Mouse (Mus musculus): ENCODE data around the gene Arhgef12.

Gene Arhgef12

DNA sequence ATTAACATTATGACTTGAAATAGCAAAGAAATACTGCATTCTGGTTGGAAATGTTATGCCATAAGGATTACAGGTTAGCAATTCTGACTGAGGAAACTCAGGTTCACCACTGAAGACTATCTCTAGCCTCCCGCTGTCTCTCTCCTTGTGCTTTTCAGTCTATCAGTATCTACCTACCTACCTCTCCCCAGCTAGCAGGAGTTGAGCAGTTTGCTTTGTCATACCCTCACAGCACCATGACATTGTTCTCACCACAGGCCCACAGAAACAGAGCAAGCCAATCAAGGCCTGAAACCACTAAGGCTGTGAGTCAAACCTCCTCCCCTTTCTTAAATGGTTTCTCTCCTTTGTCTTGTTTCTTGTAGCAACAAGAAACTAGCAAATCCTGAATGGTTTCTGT lies 32.4 kb downstream of the Arhgef12 start:
- DNase-seq (ENCODE audit: low spot score), result no peak

DNA sequence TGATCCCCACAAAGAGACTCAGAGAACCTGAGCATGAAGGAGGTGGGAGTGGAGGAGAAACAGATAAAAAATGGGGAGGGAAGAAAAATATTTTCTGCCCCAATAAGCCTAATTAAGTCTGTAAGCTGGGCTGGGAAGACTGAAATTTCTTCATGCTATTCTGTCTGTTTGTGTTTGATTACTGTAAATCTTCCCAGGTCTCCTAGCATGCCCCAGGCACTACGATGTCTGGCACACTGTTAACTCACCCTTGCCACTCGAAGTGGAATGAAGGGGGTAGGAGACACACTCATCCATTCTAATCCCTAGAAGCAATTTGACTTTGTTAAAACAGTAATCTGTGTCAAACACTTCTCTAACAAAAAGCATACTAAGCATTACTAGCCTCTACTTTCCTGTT lies 35.3 kb downstream of the Arhgef12 start:
- DNase-seq (ENCODE audit: low spot score), result no peak

GRCm38 (mm10) chr9:43071176-43071575 lies 35.9 kb downstream of the Arhgef12 start:
- DNase-seq (ENCODE audit: low spot score), result no peak

DNA sequence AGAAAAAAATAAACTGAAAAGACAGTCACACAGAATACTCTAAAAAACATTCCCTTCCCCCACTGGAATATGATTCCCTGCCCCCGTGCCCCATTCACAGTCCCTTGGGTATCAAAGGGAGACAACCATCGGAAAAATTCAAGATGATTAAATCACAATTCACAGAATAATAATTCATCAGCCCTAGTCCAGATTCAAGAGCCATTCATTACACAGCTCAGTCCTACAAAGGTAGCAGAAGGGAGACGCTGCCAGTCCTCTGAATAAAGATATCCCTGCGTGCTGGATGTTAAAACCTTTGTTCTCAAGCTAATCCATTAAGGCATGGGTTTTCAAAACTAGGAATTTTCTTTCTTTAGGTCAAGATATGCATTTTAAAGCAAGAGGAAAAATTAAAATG lies 36.5 kb downstream of the Arhgef12 start:
- no peak for DNase-seq (ENCODE audit: low spot score)

DNA sequence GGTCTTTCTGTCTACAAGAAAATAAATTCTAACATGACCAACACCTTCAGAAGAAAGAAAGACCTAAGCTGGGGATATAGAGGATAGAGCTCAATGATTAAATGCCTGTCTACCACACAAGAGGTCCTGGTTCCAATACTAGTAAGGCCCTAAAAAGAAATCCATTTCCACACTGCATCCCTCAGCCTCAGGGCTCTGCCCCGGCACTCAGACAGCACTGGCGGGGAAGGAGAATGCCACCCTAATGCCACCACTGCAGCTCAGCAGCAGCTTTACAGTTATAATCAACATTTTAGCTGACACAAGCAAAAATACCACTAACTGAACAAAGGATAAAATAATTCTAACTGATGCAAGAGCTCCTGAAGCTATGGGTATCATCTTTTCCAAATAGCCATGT lies 36.9 kb downstream of the Arhgef12 start:
- no peak for DNase-seq (ENCODE audit: low spot score)

GRCm38 (mm10) chr9:43067896-43068295 lies 39.1 kb downstream of the Arhgef12 start:
- no peak for DNase-seq (ENCODE audit: low spot score)

- no peak for DNase-seq (ENCODE audit: low spot score)
These were observed 41.8 kb downstream of the Arhgef12 start for GRCm38 (mm10) chr9:43065231-43065630.

DNA sequence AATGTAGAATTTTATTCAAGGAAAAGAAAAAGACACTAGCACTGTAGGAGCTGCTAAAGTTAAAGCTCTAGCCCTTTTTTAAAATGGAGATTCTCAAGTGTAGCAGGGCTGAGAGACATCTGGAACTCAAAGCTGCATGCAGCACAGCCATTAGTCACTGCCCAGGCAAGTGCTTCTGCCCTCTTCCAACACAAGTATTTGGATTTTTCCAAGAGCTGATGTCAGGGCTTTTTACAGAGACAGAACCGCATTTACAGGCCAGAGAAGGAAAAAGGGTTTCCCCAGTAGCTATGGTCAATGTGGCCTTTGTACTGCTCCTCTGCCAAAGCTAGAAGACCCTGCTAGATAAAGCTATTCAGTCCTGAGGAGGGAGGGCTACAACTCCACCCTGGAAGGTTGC lies 45.5 kb downstream of the Arhgef12 start:
- DNase-seq (ENCODE audit: low spot score), result no peak

- no peak for DNase-seq (ENCODE audit: low spot score)
These were observed 56.6 kb downstream of the Arhgef12 start for GRCm38 (mm10) chr9:43050391-43050790.

- no peak for DNase-seq (ENCODE audit: low spot score)
These were observed 62.6 kb downstream of the Arhgef12 start for GRCm38 (mm10) chr9:43044481-43044880.

DNA sequence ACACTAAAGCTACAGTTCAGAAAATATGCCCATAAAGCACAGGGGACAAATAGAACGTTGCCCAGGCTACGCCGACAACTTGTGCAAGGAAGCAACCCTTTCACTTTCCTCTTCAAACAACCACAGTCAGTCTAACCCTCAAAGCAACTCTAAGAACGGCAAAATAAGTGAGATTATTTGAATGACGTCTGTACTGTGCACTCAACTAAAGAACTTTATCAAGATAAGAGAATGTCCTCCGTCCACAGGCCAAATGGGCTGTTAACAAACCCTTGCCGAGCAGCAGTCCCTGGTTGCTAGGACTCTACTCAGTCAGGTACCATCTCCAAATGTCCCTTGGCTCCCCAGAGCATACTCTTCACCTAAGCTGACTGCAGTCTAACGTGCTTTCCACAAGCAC lies 68.6 kb downstream of the Arhgef12 start:
- no peak for DNase-seq (ENCODE audit: low spot score)

- no peak for DNase-seq (ENCODE audit: low spot score)
These were observed 71.8 kb downstream of the Arhgef12 start for GRCm38 (mm10) chr9:43035208-43035607.

DNA sequence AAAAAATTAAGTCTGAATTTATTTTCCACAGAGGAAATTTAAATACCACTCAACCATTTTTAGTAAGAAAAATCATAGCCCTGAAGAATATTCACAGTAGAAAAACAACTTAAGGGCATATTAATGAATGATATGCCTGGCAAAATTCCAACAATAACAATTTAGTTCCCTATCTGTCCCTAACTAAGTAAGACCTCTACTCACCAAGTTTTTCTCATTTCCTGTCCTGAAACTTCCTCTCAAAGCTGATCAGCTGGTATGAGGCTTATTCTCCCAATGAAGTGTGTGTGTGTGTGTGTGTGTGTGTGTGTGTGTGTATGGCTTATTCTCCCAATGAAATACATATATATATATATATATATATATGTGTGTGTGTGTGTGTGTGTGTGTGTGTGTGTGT lies 72.8 kb downstream of the Arhgef12 start:
- no peak for DNase-seq (ENCODE audit: low spot score)

- no peak for DNase-seq (ENCODE audit: low spot score)
These were observed 79.3 kb downstream of the Arhgef12 start for GRCm38 (mm10) chr9:43027757-43028156.

GRCm38 (mm10) chr9:43021515-43022251 lies 85.4 kb downstream of the Arhgef12 start:
- peak; percentile 52 for DNase-seq (ENCODE audit: low spot score)

- no peak for DNase-seq (ENCODE audit: low spot score)
These were observed 87.4 kb downstream of the Arhgef12 start for GRCm38 (mm10) chr9:43019656-43020055.

DNA sequence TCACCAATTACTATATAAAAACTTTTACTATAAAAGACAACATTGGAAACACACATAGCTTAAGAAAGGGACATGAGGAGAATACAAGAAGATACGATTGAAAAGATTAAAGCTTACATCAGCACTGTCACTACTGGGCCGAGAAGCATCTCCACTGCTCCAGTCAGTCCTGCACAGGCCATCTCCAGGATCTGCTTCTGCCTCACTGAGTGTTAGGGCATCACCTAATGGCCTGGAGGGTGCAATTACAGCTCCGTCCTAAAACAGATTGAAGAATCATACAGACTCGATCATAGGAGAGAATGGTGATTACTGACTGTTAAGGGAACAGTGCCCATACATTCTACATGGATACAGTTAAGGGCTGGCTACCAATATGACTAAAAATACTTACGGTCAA lies 91.3 kb downstream of the Arhgef12 start:
- no peak for DNase-seq (ENCODE audit: low spot score)

DNA sequence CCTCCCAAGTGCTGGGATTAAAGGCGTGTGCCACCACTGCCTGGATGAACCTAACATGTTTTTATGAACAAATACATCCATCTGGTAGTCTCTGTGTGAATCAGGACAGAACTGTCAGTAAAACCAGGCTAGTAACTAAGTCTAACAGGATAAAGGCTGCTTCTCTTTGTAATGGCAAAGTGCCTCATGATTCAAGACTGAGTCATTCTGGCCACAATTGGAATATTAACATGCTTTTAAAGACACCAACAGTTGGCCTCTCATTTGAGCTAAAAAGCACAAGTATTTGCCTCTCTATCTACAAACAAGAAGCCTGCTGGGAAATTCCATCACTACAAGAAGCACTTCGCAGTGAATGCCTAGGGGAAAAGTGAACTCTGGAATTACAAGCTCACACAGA lies 91.7 kb downstream of the Arhgef12 start:
- no peak for DNase-seq (ENCODE audit: low spot score)

GRCm38 (mm10) chr9:43014886-43015285 lies 92.2 kb downstream of the Arhgef12 start:
- no peak for DNase-seq (ENCODE audit: low spot score)

DNA sequence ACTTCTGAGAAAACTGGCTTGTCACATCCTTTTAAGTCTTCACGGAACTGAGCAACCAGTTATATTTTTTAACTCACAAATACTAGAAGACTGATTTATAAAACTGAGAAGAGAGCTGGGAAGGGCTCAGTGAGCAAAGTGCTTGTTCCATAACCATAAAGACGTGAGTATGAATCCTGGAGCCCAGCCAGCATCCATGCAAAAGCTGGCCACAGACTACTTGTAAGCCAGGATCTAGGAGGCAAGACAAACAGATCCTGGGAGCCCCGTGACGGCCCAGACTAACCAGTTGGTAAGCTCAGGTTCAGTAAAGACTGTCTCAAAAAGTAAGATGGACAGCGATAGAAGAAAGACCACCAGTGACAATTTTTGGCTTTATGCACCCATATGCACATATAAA lies 94.5 kb downstream of the Arhgef12 start:
- DNase-seq (ENCODE audit: low spot score), result no peak

- peak; percentile 43 for DNase-seq (ENCODE audit: low spot score)
These were observed 96.0 kb downstream of the Arhgef12 start for GRCm38 (mm10) chr9:43011061-43011460.

- DNase-seq (ENCODE audit: low spot score), result no peak
These were observed 103.2 kb downstream of the Arhgef12 start for GRCm38 (mm10) chr9:43003881-43004280.

- DNase-seq (ENCODE audit: low spot score), result no peak
These were observed 104.0 kb downstream of the Arhgef12 start for GRCm38 (mm10) chr9:43003017-43003416.

- no peak for DNase-seq (ENCODE audit: low spot score)
These were observed 106.3 kb downstream of the Arhgef12 start for GRCm38 (mm10) chr9:43000595-43001250.

Measured in left cerebral cortex, adult 11 months (tissue).